Mouse (Mus musculus): ENCODE results near the gene Usp39.

- TF ChIP-seq CTCF (IDR thresholded peaks at IDR 0.05; ENCODE audit: extremely low read depth, insufficient read depth, low read length) (no peak), POLR2A (IDR thresholded peaks at IDR 0.05; ENCODE audit: extremely low read depth, insufficient read depth, low read length) (no peak)
Observed at GRCm38 (mm10) chr6:72329019-72329418, 16.0 kb downstream of the Usp39 start.
